Mouse (Mus musculus): ENCODE results near the gene Gm4792.

Gm4792 gene

GRCm38 (mm10) chr10:94299301-94299700 lies 798 bp upstream of the Gm4792 start:
- no peak for DNase-seq (ENCODE audit: low spot score)

GRCm38 (mm10) chr10:94295923-94296605 lies 2.4 kb downstream of the Gm4792 start:
- no peak for DNase-seq (ENCODE audit: low spot score)

- no peak for DNase-seq (ENCODE audit: low spot score)
Observed at GRCm38 (mm10) chr10:94294933-94295750, 3.4 kb downstream of the Gm4792 start.

GRCm38 (mm10) chr10:94294437-94294836 lies 4.1 kb downstream of the Gm4792 start:
- DNase-seq (ENCODE audit: low spot score), result no peak

GRCm38 (mm10) chr10:94282797-94283196 lies 15.7 kb downstream of the Gm4792 start:
- no peak for DNase-seq (ENCODE audit: low spot score)

- no peak for DNase-seq (ENCODE audit: low spot score)
Observed at GRCm38 (mm10) chr10:94282179-94282578, 16.3 kb downstream of the Gm4792 start.

GRCm38 (mm10) chr10:94276511-94276910 lies 22.0 kb downstream of the Gm4792 start:
- DNase-seq (ENCODE audit: low spot score), result no peak

GRCm38 (mm10) chr10:94275321-94275720 lies 23.2 kb downstream of the Gm4792 start:
- no peak for DNase-seq (ENCODE audit: low spot score)

- DNase-seq (ENCODE audit: low spot score), result no peak
Observed at GRCm38 (mm10) chr10:94265656-94266542, 32.6 kb downstream of the Gm4792 start.

GRCm38 (mm10) chr10:94263211-94263610 lies 35.3 kb downstream of the Gm4792 start:
- no peak for DNase-seq (ENCODE audit: low spot score)

- DNase-seq (ENCODE audit: low spot score), result no peak
Observed at GRCm38 (mm10) chr10:94262646-94263045, 35.9 kb downstream of the Gm4792 start.

- no peak for DNase-seq (ENCODE audit: low spot score)
Observed at GRCm38 (mm10) chr10:94260544-94260943, 38.0 kb downstream of the Gm4792 start.

- no peak for DNase-seq (ENCODE audit: low spot score)
Observed at GRCm38 (mm10) chr10:94256518-94256917, 42.0 kb downstream of the Gm4792 start.

- no peak for DNase-seq (ENCODE audit: low spot score)
Observed at GRCm38 (mm10) chr10:94255744-94256143, 42.8 kb downstream of the Gm4792 start.

GRCm38 (mm10) chr10:94254766-94255165 lies 43.7 kb downstream of the Gm4792 start:
- no peak for DNase-seq (ENCODE audit: low spot score)

- DNase-seq (ENCODE audit: low spot score), result no peak
Observed at GRCm38 (mm10) chr10:94253260-94253807, 45.2 kb downstream of the Gm4792 start.

GRCm38 (mm10) chr10:94249575-94250456 lies 48.7 kb downstream of the Gm4792 start:
- no peak for DNase-seq (ENCODE audit: low spot score)

GRCm38 (mm10) chr10:94247748-94248349 lies 50.7 kb downstream of the Gm4792 start:
- DNase-seq (ENCODE audit: low spot score), result no peak
